Mouse (Mus musculus): ENCODE results near the gene Cyba. TPM values are rescaled to one million over a fixed set of nuclear protein-coding genes. Genes with fewer than 3 reads are reported as not detected.
A peak's percentile ranks its signal among the peaks of the same experiment; 100 is the strongest.

Cyba gene
- 133 and 158 TPM in 2 replicates for polyA plus RNA-seq (2011; ENCODE audit: insufficient read length, low read depth, missing spikeins)

- no peaks in the 10 kb centered on the region for H3K4me1 ChIP-seq (ENCODE audit: control insufficient read depth, insufficient read depth, low read length)
- TF ChIP-seq CTCF (IDR thresholded peaks at IDR 0.05; ENCODE audit: borderline replicate concordance, insufficient read depth, low read length) = no peak
- TF ChIP-seq POLR2A (IDR thresholded peaks at IDR 0.05; ENCODE audit: low read depth, low read length) = peak; percentile 93
- H3K4me3 ChIP-seq (ENCODE audit: insufficient read depth, low read length) = peak within 1 kb of the TSS; percentile 70
- no peak within 1 kb of the TSS for H3K27ac ChIP-seq (ENCODE audit: insufficient read depth, low read length)
These were observed at the start of gene Cyba for GRCm38 (mm10) chr8:122432443-122433268. Gene Cyba, minus strand, starts transcription at chr8:122432930.

- TF ChIP-seq POLR2A (IDR thresholded peaks at IDR 0.05; ENCODE audit: low read depth, low read length) (no peak), CTCF (IDR thresholded peaks at IDR 0.05; ENCODE audit: borderline replicate concordance, insufficient read depth, low read length) (no peak)
These were observed 49.7 kb upstream of the Cyba start for GRCm38 (mm10) chr8:122482448-122482847.

DNA sequence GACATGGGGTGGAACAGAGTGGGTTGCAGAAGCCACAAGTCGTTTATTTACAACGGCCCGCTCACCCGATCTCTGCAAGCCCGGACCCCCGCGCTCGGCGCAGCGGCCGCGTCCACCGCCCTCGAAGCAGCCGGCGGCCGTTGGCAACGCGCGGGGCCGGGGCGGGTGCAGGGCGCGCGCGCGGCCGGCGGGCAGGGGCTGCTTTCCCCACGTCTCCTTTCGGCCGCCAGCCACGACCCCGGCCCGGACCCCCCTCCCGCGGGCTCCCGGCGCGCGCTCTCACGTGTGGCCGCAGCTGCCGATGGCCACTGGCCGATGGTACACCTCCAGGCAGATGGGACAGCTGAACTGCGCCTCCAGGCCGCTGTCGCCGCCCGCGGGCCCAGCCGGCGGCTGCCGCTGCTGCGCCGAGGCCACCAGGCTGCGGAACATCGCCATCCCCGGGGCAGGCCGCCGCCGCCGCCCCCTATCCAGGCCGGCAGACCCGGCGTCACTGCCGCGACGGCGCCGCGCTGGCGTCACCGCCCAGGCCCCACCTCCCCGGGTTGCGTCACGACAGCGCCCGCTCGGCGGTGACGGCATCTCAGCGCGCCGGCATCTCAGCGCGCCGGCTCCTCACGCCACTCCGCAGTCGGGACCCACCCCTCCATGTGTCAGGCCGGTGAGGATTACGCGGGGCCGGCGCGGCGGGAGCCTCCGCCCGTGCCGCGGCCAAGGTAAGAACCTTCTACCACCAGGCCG lies 43.0 kb upstream of the Cyba start, which contains the start of the genes Rnf166 and Ctu2:
Gene Rnf166, minus strand, starts transcription at position 485 of the 741 bp plus-strand sequence.
Gene Ctu2, plus strand, starts transcription at position 564 of the 741 bp plus-strand sequence.
- Histone ChIP-seq H3K27ac (ENCODE audit: insufficient read depth, low read length) (peak within 1 kb of the TSS; percentile 34), H3K4me1 (ENCODE audit: control insufficient read depth, insufficient read depth, low read length) (peaks cover 3% of the 10 kb centered on the region), H3K4me3 (ENCODE audit: insufficient read depth, low read length) (peak within 1 kb of the TSS; percentile 93)
- TF ChIP-seq CTCF (IDR thresholded peaks at IDR 0.05; ENCODE audit: borderline replicate concordance, insufficient read depth, low read length) (no peak), POLR2A (IDR thresholded peaks at IDR 0.05; ENCODE audit: low read depth, low read length) (peak; percentile 59)

More at GRCm38 (mm10) chr8:122482448-122482847, 49.7 kb upstream of the Cyba start:
- Histone ChIP-seq H3K4me1 (ENCODE audit: control insufficient read depth, insufficient read depth, low read length) (no peaks in the 10 kb centered on the region), H3K27ac (ENCODE audit: insufficient read depth, low read length) (no peak overlapping the region), H3K4me3 (ENCODE audit: insufficient read depth, low read length) (no peak overlapping the region)

GRCm38 (mm10) chr8:122474951-122475560 lies 42.3 kb upstream of the Cyba start:
- Histone ChIP-seq H3K4me3 (ENCODE audit: insufficient read depth, low read length) (peak overlapping the region; percentile 93), H3K27ac (ENCODE audit: insufficient read depth, low read length) (peak overlapping the region; percentile 2; the same call in 1 of the 2 replicates), H3K4me1 (ENCODE audit: control insufficient read depth, insufficient read depth, low read length) (peaks cover 3% of the 10 kb centered on the region)
- TF ChIP-seq POLR2A (IDR thresholded peaks at IDR 0.05; ENCODE audit: low read depth, low read length) (no peak), CTCF (IDR thresholded peaks at IDR 0.05; ENCODE audit: borderline replicate concordance, insufficient read depth, low read length) (no peak)

- Histone ChIP-seq H3K4me1 (ENCODE audit: control insufficient read depth, insufficient read depth, low read length) (peaks cover 3% of the 10 kb centered on the region), H3K27ac (ENCODE audit: insufficient read depth, low read length) (no peak overlapping the region), H3K4me3 (ENCODE audit: insufficient read depth, low read length) (no peak overlapping the region)
- TF ChIP-seq POLR2A (IDR thresholded peaks at IDR 0.05; ENCODE audit: low read depth, low read length) (no peak), CTCF (IDR thresholded peaks at IDR 0.05; ENCODE audit: borderline replicate concordance, insufficient read depth, low read length) (no peak)
These were observed 41.2 kb upstream of the Cyba start for GRCm38 (mm10) chr8:122473911-122474421.

GRCm38 (mm10) chr8:122470691-122471090 lies 38.0 kb upstream of the Cyba start:
- TF ChIP-seq CTCF (IDR thresholded peaks at IDR 0.05; ENCODE audit: borderline replicate concordance, insufficient read depth, low read length) (no peak), POLR2A (IDR thresholded peaks at IDR 0.05; ENCODE audit: low read depth, low read length) (no peak)
- no peak overlapping the region for H3K4me3 ChIP-seq (ENCODE audit: insufficient read depth, low read length)
- H3K27ac ChIP-seq (ENCODE audit: insufficient read depth, low read length) = no peak overlapping the region
- no peaks in the 10 kb centered on the region; the same call in 1 of the 2 replicates for H3K4me1 ChIP-seq (ENCODE audit: control insufficient read depth, insufficient read depth, low read length)

DNA sequence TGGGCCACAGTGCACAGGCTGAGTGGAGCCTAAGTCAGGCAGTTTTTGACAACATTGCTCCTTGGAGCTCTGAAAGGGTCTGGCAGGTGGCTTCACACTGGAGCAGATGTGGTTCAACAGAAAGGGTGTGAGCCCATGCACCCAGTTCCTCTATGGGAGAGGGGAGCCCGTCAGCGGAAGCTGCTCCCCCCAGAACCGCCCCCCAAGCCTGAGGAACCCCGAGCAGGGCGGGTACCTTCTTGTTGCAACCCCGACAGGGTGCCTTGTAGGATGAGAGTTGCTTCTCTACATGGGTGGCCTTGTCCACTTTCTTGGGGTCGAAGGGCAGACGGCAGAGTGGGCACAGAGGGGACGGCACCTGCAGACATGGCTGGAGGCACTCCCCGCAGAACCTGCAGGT lies 37.2 kb upstream of the Cyba start:
- TF ChIP-seq POLR2A (IDR thresholded peaks at IDR 0.05; ENCODE audit: low read depth, low read length) (no peak), CTCF (IDR thresholded peaks at IDR 0.05; ENCODE audit: borderline replicate concordance, insufficient read depth, low read length) (no peak)
- H3K4me3 ChIP-seq (ENCODE audit: insufficient read depth, low read length) = no peak overlapping the region
- H3K4me1 ChIP-seq (ENCODE audit: control insufficient read depth, insufficient read depth, low read length) = no peaks in the 10 kb centered on the region; the same call in 1 of the 2 replicates
- H3K27ac ChIP-seq (ENCODE audit: insufficient read depth, low read length) = no peak overlapping the region

GRCm38 (mm10) chr8:122469407-122469806 lies 36.7 kb upstream of the Cyba start:
- no peak for TF ChIP-seq CTCF (IDR thresholded peaks at IDR 0.05; ENCODE audit: borderline replicate concordance, insufficient read depth, low read length)
- TF ChIP-seq POLR2A (IDR thresholded peaks at IDR 0.05; ENCODE audit: low read depth, low read length) = no peak
- H3K4me3 ChIP-seq (ENCODE audit: insufficient read depth, low read length) = no peak overlapping the region
- H3K4me1 ChIP-seq (ENCODE audit: control insufficient read depth, insufficient read depth, low read length) = no peaks in the 10 kb centered on the region; the same call in 1 of the 2 replicates
- no peak overlapping the region for H3K27ac ChIP-seq (ENCODE audit: insufficient read depth, low read length)

- Histone ChIP-seq H3K27ac (ENCODE audit: insufficient read depth, low read length) (no peak overlapping the region), H3K4me1 (ENCODE audit: control insufficient read depth, insufficient read depth, low read length) (peaks cover 6% of the 10 kb centered on the region; the same call in 1 of the 2 replicates), H3K4me3 (ENCODE audit: insufficient read depth, low read length) (no peak overlapping the region)
- TF ChIP-seq POLR2A (IDR thresholded peaks at IDR 0.05; ENCODE audit: low read depth, low read length) (no peak), CTCF (IDR thresholded peaks at IDR 0.05; ENCODE audit: borderline replicate concordance, insufficient read depth, low read length) (no peak)
These were observed 35.1 kb upstream of the Cyba start for GRCm38 (mm10) chr8:122467816-122468215.

Data from embryonic fibroblast, embryonic 13.5 days (primary cell).